Mouse (Mus musculus): ENCODE measurements around the gene Dgkh. TPM values are rescaled to one million over a fixed set of nuclear protein-coding genes. Genes with fewer than 3 reads are reported as not detected.

The Dgkh gene
- polyA plus RNA-seq, 1 experiment from 2014 or later: 2.5 TPM

- WGBS: 72% methylated on average over 5 of the region's 5 CpGs
- no peak for ATAC-seq (ENCODE audit: insufficient number of reproducible peaks, low FRiP score)
- Histone ChIP-seq H3K4me1 (replicated peaks) (peaks cover 12% of the 10 kb centered on the region), H3K27ac (ENCODE audit: poor library complexity, severe bottlenecking) (no peak overlapping the region), H3K4me3 (no peak overlapping the region), H3K4me2 (no peak overlapping the region), H3K36me3 (peaks cover 6% of the 10 kb centered on the region; the same call in 1 of the 2 replicates), H3K27me3 (replicated peaks) (no peaks in the 10 kb centered on the region), H3K9ac (no peak overlapping the region), H3K9me3 (replicated peaks) (no peaks in the 10 kb centered on the region)
Measured at GRCm38 (mm10) chr14:78722031-78722430, 10.5 kb downstream of the Dgkh start.

GRCm38 (mm10) chr14:78716035-78716434, 16.5 kb downstream of the Dgkh start:
- Histone ChIP-seq H3K9ac (no peak overlapping the region), H3K9me3 (replicated peaks) (no peaks in the 10 kb centered on the region), H3K4me2 (no peak overlapping the region), H3K27ac (ENCODE audit: poor library complexity, severe bottlenecking) (no peak overlapping the region), H3K4me3 (no peak overlapping the region), H3K4me1 (replicated peaks) (peaks cover 15% of the 10 kb centered on the region), H3K27me3 (replicated peaks) (no peaks in the 10 kb centered on the region), H3K36me3 (peaks cover 6% of the 10 kb centered on the region; the same call in 1 of the 2 replicates)
- no peak for ATAC-seq (ENCODE audit: insufficient number of reproducible peaks, low FRiP score)
- 87% methylated on average over 7 of the region's 7 CpGs for whole genome bisulfite sequencing

DNA sequence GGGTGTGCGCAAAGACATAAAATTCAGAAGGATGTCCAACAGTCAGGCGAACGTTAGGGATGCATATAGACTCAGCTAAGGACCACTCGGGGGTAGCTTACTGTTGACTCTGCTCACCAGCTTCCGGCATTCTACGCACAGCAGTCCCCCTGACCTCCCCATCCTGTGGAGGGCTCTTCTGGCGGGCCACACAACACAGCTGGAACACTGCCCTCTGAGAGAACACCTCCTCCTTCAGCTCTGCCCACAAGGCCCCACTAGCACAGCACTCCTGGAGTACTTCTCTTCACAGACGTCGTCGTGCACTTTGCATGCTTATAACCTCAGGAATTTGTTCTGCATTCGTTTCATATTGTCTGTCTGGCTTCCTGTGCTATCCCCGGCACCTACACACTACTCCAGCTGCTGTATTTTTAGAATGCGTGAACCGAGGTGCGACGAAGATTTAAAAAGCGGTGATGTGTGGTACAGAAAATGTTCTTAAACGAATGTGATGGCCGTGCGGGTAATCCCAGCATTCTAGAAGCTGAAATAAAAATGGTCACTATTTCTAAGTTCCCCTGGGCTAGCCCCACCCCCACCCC, 19.9 kb downstream of the Dgkh start:
- Histone ChIP-seq H3K4me1 (replicated peaks) (peaks cover 15% of the 10 kb centered on the region), H3K4me3 (no peak overlapping the region), H3K9me3 (replicated peaks) (no peaks in the 10 kb centered on the region), H3K9ac (no peak overlapping the region), H3K36me3 (peaks cover 4% of the 10 kb centered on the region; the same call in 1 of the 2 replicates), H3K27ac (ENCODE audit: poor library complexity, severe bottlenecking) (peak overlapping the region; percentile 28), H3K27me3 (replicated peaks) (no peaks in the 10 kb centered on the region), H3K4me2 (peak overlapping the region; percentile 41)
- no peak for ATAC-seq (ENCODE audit: insufficient number of reproducible peaks, low FRiP score)
- 42% methylated on average over 20 of the region's 20 CpGs for WGBS

GRCm38 (mm10) chr14:78710647-78711046, 21.9 kb downstream of the Dgkh start:
- no peak overlapping the region for H3K27ac ChIP-seq (ENCODE audit: poor library complexity, severe bottlenecking)
- H3K27me3 ChIP-seq (replicated peaks): no peaks in the 10 kb centered on the region
- no peak overlapping the region for H3K4me2 ChIP-seq
- H3K36me3 ChIP-seq: no peaks in the 10 kb centered on the region
- H3K9ac ChIP-seq: no peak overlapping the region
- no peak for ATAC-seq (ENCODE audit: insufficient number of reproducible peaks, low FRiP score)
- 66% methylated on average over 4 of the region's 4 CpGs for WGBS
- H3K4me1 ChIP-seq (replicated peaks): peaks cover 15% of the 10 kb centered on the region
- no peak overlapping the region for H3K4me3 ChIP-seq
- H3K9me3 ChIP-seq (replicated peaks): no peaks in the 10 kb centered on the region

DNA sequence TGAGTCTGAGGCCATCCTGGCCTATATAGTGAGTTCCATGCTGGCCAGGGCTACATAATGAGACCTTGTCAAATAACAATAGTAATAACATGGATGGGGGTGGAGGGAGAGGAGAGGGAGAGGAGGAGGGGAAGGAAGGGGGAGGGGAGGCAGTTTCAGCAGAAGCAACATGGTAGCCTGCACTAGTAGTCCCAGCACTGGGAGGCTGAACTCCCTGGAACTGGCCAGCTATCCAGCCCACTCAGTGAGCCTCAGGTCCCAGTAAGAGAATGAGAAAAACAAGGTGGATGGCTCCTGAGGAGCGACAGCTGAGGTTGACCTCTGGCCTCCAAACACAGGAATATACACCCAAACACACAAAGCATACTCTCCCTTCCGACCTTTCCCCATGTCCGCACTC, 27.0 kb downstream of the Dgkh start:
- ATAC-seq (ENCODE audit: insufficient number of reproducible peaks, low FRiP score): no peak

GRCm38 (mm10) chr14:78703989-78704388, 28.6 kb downstream of the Dgkh start:
- Histone ChIP-seq H3K36me3 (no peaks in the 10 kb centered on the region), H3K9me3 (replicated peaks) (no peaks in the 10 kb centered on the region), H3K27me3 (replicated peaks) (no peaks in the 10 kb centered on the region), H3K4me1 (replicated peaks) (no peaks in the 10 kb centered on the region), H3K4me2 (no peak overlapping the region), H3K4me3 (no peak overlapping the region), H3K9ac (no peak overlapping the region), H3K27ac (ENCODE audit: poor library complexity, severe bottlenecking) (no peak overlapping the region)
- no peak for ATAC-seq (ENCODE audit: insufficient number of reproducible peaks, low FRiP score)
- WGBS: 83% methylated on average over 4 of the region's 4 CpGs

More for the DNA sequence above, 27.0 kb downstream of the Dgkh start:
- H3K27me3 ChIP-seq (replicated peaks): no peaks in the 10 kb centered on the region
- H3K4me2 ChIP-seq: no peak overlapping the region
- H3K9ac ChIP-seq: no peak overlapping the region
- no peaks in the 10 kb centered on the region for H3K4me1 ChIP-seq (replicated peaks)
- no peak overlapping the region for H3K27ac ChIP-seq (ENCODE audit: poor library complexity, severe bottlenecking)
- no peak overlapping the region for H3K4me3 ChIP-seq
- no peaks in the 10 kb centered on the region for H3K9me3 ChIP-seq (replicated peaks)
- WGBS: 92% methylated on average over 3 of the region's 3 CpGs
- no peaks in the 10 kb centered on the region for H3K36me3 ChIP-seq

GRCm38 (mm10) chr14:78703361-78703760, 29.2 kb downstream of the Dgkh start:
- Histone ChIP-seq H3K27ac (ENCODE audit: poor library complexity, severe bottlenecking) (no peak overlapping the region), H3K9ac (no peak overlapping the region), H3K4me2 (no peak overlapping the region), H3K4me3 (no peak overlapping the region), H3K27me3 (replicated peaks) (no peaks in the 10 kb centered on the region), H3K9me3 (replicated peaks) (peaks cover 4% of the 10 kb centered on the region; the same call in 1 of the 2 replicates), H3K4me1 (replicated peaks) (no peaks in the 10 kb centered on the region), H3K36me3 (no peaks in the 10 kb centered on the region)
- no peak for ATAC-seq (ENCODE audit: insufficient number of reproducible peaks, low FRiP score)
- WGBS: 82% methylated on average over 6 of the region's 6 CpGs

DNA sequence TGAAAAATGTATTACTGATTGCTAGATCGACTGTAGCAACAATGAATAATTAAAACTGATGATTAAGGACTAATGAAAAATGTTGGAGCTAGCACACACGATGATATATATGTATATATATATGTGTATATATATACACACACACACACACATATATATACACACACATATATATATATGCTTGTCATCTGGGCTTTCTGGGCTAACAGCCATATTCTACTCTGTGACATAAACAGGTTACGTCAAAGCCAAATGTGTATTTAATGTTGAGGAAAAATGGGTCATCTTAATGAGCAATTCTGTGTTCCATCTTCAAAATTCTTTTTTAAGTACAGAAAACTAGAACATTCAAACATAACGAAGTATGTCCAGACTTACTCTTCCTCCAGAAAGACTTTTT, 30.5 kb downstream of the Dgkh start:
- no peak overlapping the region for H3K4me2 ChIP-seq
- no peak overlapping the region for H3K9ac ChIP-seq
- no peaks in the 10 kb centered on the region for H3K4me1 ChIP-seq (replicated peaks)
- ATAC-seq (ENCODE audit: insufficient number of reproducible peaks, low FRiP score): no peak
- H3K36me3 ChIP-seq: no peaks in the 10 kb centered on the region
- 89% methylated on average over 4 of the region's 4 CpGs for WGBS
- H3K27ac ChIP-seq (ENCODE audit: poor library complexity, severe bottlenecking): no peak overlapping the region
- no peak overlapping the region for H3K4me3 ChIP-seq
- peaks cover 5% of the 10 kb centered on the region; the same call in 1 of the 2 replicates for H3K9me3 ChIP-seq (replicated peaks)
- H3K27me3 ChIP-seq (replicated peaks): no peaks in the 10 kb centered on the region

GRCm38 (mm10) chr14:78701501-78701900, 31.1 kb downstream of the Dgkh start:
- no peak overlapping the region for H3K4me2 ChIP-seq
- H3K4me1 ChIP-seq (replicated peaks): no peaks in the 10 kb centered on the region
- H3K9ac ChIP-seq: no peak overlapping the region
- H3K27ac ChIP-seq (ENCODE audit: poor library complexity, severe bottlenecking): no peak overlapping the region
- H3K4me3 ChIP-seq: no peak overlapping the region
- H3K27me3 ChIP-seq (replicated peaks): no peaks in the 10 kb centered on the region
- peaks cover 5% of the 10 kb centered on the region; the same call in 1 of the 2 replicates for H3K9me3 ChIP-seq (replicated peaks)
- no peaks in the 10 kb centered on the region for H3K36me3 ChIP-seq
- ATAC-seq (ENCODE audit: insufficient number of reproducible peaks, low FRiP score): no peak
- WGBS: 75% methylated on average over 8 of the region's 8 CpGs

GRCm38 (mm10) chr14:78701087-78701486, 31.5 kb downstream of the Dgkh start:
- H3K27ac ChIP-seq (ENCODE audit: poor library complexity, severe bottlenecking): no peak overlapping the region
- no peak overlapping the region for H3K4me3 ChIP-seq
- no peak overlapping the region for H3K9ac ChIP-seq
- H3K36me3 ChIP-seq: no peaks in the 10 kb centered on the region
- peaks cover 5% of the 10 kb centered on the region; the same call in 1 of the 2 replicates for H3K9me3 ChIP-seq (replicated peaks)
- H3K4me2 ChIP-seq: no peak overlapping the region
- no peaks in the 10 kb centered on the region for H3K27me3 ChIP-seq (replicated peaks)
- no peak for ATAC-seq (ENCODE audit: insufficient number of reproducible peaks, low FRiP score)
- no peaks in the 10 kb centered on the region for H3K4me1 ChIP-seq (replicated peaks)
- 77% methylated on average over 9 of the region's 9 CpGs for WGBS

GRCm38 (mm10) chr14:78699634-78700033, 32.9 kb downstream of the Dgkh start:
- 84% methylated on average over 3 of the region's 3 CpGs for WGBS
- H3K36me3 ChIP-seq: no peaks in the 10 kb centered on the region
- ATAC-seq (ENCODE audit: insufficient number of reproducible peaks, low FRiP score): no peak
- H3K27ac ChIP-seq (ENCODE audit: poor library complexity, severe bottlenecking): no peak overlapping the region
- H3K4me1 ChIP-seq (replicated peaks): no peaks in the 10 kb centered on the region
- H3K4me3 ChIP-seq: no peak overlapping the region
- no peak overlapping the region for H3K9ac ChIP-seq
- peaks cover 5% of the 10 kb centered on the region; the same call in 1 of the 2 replicates for H3K9me3 ChIP-seq (replicated peaks)
- H3K27me3 ChIP-seq (replicated peaks): no peaks in the 10 kb centered on the region
- no peak overlapping the region for H3K4me2 ChIP-seq

GRCm38 (mm10) chr14:78699196-78699595, 33.4 kb downstream of the Dgkh start:
- no peak overlapping the region for H3K4me2 ChIP-seq
- no peak for ATAC-seq (ENCODE audit: insufficient number of reproducible peaks, low FRiP score)
- H3K4me1 ChIP-seq (replicated peaks): no peaks in the 10 kb centered on the region
- no peak overlapping the region for H3K9ac ChIP-seq
- H3K27me3 ChIP-seq (replicated peaks): no peaks in the 10 kb centered on the region
- H3K9me3 ChIP-seq (replicated peaks): peaks cover 5% of the 10 kb centered on the region; the same call in 1 of the 2 replicates
- no peak overlapping the region for H3K27ac ChIP-seq (ENCODE audit: poor library complexity, severe bottlenecking)
- H3K36me3 ChIP-seq: no peaks in the 10 kb centered on the region
- no peak overlapping the region for H3K4me3 ChIP-seq
- WGBS: 83% methylated on average over 5 of the region's 5 CpGs
